Mouse (Mus musculus): ENCODE measurements around the gene Ptprd. TPM values are rescaled to one million over a fixed set of nuclear protein-coding genes. Genes with fewer than 3 reads are reported as not detected.
"Not testable (repeated sequence)": the region's sequence is repeated elsewhere in the genome, so short reads cannot be mapped to it uniquely, and the experiment has no call there.

Ptprd gene
- polyA plus RNA-seq, 2 experiments from 2014 or later = not detected

DNA sequence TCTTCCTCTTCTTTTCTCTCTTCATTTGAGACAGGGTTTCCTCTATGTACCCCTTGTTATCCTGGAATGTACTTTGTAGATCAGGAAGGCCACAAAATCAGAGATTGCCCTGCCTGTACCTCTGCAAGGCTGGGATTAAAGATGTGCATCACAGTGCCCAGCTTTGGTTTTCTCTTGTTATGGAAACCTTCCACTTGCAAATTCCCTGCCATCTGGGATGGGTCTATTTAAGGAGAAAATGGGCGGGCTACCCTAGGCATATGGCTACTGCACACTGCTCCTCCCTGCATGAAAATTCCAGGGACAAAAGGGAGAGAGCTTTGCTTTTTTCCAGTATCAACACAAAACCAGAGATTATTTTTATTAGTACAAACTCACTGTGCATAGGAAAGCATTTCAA is 2036.7 kb downstream of the Ptprd start:
- ATAC-seq = no peak

DNA sequence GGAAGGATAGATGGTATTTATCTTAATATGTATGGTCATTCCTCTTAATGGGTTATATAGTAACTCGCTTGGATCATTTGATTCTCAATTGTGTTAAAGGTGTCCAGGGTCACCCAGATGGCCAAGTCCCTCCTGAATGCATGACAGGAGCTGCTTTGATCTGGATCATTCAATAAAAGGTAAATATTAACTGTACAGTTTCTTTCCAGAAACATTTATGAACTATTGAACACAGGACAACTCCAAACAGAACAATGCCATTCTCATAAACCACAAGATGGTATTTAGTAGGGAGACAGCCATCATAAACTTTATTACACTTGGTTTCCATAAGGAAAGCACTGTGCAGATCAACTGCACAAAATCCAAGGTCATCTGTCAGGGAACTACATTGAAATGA is 2056.0 kb downstream of the Ptprd start:
- no peak for ATAC-seq

DNA sequence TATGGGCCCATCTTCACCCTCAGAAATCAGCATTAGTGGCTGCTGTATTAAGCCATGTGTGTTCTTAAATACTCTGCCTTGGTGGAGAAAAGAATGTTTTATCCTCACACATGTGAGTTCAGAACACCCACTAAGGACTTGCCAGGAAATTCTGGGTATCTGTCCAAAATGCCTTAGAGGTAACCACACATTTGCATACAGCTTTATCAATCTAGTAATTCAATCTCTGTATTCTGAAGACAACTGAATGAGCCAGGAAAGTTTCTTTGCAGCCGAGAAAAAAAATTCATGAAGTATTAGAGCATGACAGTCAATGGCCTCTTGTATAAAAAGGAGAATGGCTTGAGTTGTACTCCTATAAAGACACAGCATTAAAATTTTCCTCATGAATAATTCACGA is 2057.6 kb downstream of the Ptprd start:
- ATAC-seq = no peak

DNA sequence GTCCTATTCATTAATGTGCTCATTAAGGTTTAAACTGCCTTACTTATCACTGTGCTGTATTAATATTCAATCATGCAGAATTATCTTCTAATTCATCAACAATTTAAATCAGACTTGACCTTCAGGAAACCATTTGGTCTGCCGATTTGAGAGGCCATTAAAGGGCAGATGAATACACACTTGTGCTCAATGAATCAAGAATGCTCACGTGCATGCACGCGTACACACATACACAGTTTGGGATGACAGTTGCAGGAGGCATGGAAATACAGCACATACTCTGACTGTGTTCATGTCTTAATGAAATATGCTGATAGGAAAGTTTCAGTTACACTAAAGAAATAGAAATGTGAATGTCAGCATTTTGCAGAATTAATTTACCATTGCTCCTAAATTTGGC is 2066.8 kb downstream of the Ptprd start:
- ATAC-seq = no peak

DNA sequence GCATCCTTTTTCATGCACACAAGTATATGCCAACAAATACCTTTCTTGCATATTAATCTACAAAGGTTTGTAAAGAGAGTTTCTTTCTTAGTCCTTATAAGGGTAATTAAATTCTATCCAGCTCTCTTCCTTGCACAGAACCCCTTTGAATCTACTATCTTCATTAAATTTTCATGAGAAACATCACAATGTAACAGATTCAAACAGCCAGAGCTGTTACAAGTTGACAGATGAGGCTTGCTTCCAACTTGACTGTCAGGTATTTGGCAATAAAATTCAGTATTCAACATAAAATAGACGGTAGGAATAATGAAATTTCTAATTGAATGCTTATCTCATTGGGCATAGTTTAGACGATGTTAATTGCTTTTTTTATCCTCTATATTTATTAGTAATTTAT is 2067.4 kb downstream of the Ptprd start:
- no peak for ATAC-seq

DNA sequence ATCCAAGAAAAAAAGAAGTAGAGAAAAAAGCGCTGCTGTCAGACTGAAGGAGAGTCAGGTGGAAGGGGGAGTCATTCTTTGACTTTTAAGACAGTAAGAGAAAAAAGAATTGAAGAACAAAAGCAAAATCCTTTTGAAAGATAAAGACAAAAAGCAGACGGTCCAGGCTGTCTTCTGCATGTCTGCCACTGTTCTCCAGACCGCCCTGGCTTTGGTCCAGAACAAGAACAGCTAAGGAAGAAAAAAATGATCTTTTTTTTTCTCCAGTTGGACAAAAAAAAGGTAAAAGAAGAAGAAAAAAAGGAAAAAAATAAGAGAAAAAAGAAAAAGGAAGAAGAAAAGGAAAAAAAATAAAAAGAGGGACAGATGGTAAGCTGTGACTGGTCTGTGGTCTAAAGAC is 2073.9 kb downstream of the Ptprd start:
- ATAC-seq = no peak

DNA sequence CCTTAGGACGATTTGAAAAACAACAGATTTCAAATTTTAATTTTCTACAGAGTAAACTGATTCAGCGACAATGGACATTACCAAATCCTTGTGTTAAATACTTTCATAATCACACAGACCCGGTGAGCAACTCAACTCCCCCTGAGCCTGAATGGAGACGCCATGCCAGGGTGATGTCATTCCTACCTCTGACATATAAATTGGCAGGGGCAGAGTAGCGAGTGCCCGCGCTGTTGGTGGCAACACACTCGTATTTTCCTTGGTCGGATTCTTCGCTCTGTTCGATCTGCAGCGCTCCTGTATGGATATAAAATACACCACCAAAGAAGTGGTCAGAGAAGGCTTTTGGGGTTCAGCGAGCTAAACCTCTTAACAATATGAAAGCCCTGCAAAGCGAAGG is 2075.1 kb downstream of the Ptprd start:
- no peak for ATAC-seq

DNA sequence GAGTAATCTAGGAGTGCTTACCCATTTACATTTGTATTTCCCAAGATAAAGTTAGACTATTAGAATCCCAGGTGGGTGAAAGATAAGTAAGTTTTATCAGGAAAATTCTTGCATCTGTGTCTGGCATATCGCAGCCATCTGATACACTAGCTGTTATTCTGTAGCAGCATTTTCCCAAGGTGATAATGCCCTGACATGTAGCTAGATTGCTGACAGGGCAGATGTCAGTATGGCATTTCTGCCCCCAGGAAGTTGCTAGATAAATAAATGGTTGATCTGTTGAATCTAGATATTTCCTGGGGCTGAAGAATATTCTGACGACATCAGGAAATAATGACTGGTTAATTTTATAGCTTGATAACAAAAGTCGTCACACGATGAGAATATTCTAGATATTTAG is 2119.9 kb downstream of the Ptprd start:
- no peak for ATAC-seq

DNA sequence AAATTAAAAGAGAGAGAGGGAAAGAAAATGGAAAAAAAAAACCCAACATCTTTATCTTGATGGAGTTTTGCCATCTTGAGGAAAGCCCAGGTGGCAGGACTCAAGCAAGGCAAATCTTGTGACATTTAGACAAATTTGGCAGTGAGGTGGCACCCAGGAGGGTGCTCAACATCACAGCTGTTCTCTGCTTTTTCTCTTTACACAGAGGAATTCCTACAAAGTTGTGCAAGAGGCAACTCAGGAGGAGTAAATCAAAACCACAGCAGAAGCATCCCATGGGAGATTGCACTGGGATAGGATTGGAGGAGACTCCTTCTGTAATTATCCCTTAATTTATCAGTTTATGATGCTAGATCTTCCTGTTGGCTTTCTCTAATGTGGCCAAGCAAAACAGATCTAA is 2121.9 kb downstream of the Ptprd start:
- no peak for ATAC-seq

DNA sequence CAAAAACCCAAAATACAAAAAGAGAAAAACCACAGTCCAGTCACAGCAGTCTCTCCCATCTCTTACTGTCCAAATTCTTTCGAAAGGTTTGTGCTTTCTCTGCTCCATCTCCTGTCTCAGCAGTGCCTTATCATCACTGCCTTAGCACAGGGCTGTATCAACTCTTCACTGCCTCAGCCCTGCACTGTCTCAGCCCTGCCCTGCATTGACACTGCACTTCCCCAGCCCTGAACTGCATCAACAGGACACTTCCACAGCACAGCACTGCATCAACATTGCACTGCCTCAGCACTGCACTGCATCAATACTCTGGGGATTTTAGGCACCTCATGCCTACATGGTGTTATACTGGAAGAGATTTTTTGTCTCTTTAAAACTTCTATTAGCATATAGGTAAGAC is 2135.7 kb downstream of the Ptprd start:
- ATAC-seq = no peak

DNA sequence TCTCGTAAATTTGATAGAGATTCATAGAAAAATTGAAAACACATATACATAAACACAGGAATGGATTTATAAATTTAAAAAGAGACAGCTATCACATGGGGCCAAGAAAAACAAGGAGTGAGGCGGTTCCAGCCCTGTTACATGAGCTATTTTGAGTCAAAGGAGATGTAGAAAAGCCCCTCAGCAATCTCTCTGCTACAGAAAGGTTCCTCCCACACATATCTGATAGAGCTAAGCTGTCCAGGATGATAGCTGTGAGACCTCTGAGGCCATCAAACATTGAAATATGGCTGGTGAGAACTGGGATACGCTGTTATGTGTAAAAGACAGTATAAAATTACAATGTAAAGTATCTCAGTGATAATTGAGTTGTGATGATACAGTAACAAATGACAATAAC is 2138.5 kb downstream of the Ptprd start:
- no peak for ATAC-seq

DNA sequence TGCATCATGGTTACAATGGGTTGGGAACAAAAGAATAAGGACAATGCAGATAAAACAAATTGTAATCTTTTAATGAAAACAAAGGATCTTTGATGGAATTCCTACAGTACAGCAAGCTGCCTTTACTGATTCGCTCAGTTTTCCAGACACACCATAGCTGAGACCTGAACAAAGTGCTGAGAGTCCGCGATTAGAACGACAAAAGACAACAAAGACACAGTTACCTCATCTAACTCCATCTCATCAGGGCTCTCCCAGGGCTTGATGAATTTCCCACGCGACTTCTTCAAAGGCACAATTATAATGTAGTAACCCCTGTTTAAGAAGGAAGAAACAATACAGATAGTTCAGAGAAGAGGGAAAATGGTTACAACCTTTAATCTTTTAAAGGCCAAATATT is 2140.0 kb downstream of the Ptprd start:
- no peak for ATAC-seq

DNA sequence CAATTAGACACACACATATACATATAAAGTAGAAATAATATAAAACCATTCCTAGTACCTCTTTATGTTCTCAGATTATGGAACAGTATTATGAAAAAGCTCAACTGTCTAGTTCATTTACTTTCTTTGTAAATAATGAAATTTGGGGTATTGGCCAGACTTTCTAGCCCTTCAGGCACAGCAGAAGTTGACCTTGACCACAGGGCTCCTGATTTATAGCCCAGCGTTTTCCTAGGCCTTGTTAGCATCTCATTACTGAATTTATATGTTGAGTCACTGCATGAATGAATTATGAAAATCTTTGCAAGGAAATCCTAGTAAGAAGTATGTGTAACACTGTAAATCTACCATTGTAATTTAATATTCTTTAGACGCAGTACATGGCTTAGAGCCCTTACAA is 2154.9 kb downstream of the Ptprd start:
- no peak for ATAC-seq

DNA sequence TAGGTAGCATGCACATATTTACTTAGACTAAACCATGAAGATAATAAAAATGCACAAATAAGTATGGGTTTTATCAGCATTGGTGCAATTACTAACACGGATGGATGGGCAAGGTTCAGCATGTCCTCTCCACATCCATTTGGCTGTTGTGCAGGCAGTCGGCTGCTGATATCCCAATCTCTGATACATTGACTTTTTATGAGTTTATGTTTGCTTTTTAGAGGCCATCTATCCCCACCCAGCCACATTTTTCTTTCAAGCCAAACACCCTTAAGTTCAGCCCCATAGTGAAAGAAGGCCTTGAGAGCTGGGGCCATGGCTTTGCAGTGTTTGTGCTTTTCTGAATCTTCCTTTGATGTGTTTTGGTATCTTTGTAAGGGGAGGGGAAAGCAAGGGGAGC is 2166.1 kb downstream of the Ptprd start:
- ATAC-seq = no peak

DNA sequence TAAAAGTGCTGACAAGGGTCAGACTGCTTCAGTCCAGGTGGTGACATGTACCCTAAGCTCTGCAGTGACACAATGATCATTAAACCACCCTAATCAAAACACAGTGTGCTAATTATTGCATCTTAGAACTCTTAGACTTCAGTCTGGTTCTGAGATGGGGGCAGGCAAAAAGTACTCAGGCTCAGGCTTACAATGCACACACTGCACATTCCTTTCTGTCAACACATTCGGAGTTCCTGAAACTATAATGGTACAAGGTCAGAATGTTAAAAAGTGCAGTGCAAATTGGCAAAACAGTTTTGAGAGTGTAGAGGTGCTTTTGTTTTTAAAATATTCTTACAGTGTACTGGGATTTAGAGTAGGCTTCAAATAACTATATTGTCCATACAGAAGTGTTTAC is 2167.0 kb downstream of the Ptprd start:
- ATAC-seq = no peak

DNA sequence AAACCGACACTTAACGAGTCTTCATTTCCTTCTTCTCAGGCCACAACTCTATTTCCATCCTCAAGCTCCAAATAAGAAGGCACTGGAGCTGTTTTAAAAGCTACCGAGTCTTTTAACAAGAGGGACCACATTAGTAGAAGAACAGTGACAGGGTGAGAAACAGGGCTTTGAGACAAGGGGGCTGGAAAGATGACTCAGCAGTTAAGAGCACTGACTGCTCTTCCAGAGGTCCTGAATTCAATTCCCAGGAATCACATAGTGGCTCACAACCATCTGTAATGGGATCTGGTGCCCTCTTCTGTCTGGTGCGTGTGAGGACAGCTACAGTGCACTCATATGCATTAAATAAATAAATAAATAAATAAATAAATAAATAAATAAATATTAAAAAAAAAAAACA is 2174.6 kb downstream of the Ptprd start:
- not testable (repeated sequence) for ATAC-seq

DNA sequence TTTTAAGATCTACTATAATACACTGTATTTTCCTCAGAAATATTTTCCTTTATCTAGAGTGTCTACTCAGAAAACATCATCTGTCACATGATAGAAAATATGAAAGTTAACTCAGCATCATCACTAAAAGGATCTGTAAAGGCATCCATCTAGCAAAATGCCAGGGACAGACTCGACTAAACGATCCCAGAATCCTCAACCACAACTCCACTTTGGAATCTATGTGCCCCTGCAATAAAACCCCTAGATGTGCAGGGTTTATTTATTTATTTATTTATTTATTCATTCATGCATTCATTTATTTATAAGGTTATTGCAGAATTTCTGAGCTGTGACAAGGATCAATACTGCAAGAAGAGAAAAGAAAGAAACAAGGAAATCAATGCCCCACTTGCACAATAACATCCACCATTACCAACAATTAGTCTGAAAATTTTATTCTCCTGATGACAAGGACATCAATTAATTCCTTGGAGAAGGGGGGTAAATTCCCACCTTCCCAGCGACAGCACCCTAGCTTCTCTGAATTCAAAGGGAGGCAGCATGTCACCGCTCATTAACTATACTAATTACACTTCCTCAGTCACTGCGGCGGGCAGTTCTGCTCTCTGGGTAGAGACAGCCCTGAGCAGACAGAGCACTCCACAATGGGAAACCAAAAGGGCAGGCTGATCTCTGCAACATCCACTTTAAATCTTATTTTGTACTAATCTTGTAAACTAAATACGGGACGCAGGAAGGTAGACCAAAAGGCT is 2186.0 kb downstream of the Ptprd start:
- ATAC-seq = no peak

DNA sequence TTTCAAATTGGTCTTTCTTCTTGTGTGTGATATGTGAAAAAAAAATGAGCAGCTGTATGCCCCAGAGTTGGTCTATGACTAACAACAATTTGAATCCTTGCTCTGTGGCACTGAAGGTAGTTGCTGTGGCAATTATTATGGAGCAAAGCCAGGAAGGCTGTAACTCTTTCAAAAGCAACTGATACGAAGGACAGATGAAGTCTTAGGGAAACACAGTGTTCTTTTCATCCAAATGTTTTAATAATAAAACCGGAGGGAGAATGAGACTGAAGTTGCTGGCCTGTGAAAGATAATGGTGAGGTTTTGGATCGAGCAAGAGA is 2187.3 kb downstream of the Ptprd start:
- ATAC-seq = no peak

DNA sequence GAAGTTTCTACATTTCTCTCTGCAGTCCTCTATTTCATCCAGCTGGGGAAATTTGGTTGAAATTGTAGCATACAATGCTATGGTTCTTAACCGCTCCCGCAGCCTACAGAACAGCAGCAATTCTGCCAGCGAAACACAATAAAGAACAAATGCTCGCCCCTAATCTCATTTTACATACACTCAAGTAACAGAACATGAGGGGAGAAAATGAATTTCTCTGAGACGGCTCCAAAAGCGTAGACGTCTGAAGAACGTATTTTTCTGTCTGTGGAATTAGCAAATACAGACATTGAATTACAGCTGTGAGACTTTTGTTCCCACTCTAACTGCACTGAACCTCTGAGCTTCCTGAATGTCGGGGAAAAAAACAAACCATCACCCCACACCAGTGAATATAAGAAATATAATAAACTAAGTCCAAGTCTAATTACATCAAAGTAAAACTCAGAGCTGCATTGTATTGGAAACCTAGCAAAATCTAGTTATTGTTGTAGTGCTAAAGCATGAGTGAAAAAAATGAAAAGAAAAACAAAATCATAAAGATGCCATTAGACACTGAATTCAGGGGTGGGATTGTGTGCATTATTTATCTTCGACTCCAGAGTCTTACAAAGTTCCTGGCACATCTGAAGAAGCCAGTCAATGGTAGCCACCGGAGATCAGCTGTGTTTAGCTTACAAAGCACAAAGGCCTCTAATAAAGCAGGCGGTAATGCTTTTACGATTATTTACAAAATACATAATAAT is 2187.8 kb downstream of the Ptprd start:
- ATAC-seq = no peak

DNA sequence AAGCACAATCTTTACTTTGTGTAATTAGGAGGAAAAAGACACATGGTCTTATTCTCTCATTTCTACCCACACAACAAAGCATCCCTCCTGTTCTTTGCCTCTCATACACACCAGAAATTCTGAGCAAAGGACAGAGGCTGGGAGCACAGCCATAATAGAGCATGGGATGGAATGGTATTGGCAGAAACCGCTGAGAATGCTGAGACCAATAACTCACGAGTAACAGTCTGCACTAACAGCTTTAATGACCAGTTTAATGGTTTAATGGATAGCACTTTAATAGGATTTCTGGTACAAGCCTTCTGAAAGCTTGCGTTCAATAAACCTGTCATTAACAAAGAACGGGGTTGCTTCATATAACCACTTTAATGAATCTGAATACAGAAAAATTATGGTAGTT is 2190.1 kb downstream of the Ptprd start:
- no peak for ATAC-seq

DNA sequence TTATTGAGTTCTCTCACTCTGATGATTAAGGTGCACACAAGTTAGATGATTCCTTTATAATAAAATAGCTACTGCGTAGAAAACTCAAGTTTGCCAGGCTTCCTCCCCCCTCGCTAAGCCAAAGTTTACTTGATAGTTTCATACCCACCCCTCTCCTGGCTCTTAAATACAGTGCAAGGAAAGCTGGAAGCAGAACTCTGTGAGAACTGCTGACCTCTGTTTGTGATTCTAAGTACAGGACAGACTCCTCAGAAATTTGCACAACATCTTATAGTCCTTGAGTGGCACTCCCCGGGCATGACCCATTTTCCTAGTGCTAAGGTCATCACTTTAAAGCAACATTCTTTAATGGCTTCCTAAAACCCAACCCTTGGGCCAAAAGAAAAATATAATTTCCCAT is 2196.7 kb downstream of the Ptprd start:
- no peak for ATAC-seq

DNA sequence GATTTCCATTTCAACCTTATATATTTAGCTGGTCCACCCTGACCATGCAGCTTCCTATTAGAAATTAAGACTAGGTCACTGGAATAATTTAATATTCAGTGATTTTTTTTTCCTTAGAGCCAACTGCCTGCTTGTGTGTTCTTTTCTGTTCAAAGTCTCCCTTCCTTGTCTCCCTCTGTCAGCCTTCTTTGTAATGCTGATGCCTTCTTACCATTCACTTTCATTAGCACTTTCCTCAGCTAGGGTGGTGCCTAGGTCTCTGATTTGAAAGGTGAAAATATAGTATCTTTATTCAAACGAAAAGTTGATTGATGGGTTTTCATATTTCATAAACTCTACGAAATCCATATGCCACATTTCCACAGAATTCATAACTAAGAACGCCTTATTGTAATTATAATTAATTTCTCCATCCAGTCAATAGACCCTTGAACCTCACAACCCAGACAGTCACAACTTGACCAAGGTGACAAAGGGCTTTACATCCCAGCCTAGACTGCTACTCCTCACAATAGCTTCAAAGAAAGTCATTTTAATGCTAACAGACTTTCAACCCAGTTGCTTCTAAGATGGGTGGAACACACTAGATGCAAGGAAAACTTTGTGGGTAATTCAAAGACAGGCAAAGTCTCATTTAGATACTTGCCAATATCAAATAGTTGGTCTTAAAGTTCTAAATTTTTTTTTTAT is 2197.5 kb downstream of the Ptprd start:
- ATAC-seq = no peak

DNA sequence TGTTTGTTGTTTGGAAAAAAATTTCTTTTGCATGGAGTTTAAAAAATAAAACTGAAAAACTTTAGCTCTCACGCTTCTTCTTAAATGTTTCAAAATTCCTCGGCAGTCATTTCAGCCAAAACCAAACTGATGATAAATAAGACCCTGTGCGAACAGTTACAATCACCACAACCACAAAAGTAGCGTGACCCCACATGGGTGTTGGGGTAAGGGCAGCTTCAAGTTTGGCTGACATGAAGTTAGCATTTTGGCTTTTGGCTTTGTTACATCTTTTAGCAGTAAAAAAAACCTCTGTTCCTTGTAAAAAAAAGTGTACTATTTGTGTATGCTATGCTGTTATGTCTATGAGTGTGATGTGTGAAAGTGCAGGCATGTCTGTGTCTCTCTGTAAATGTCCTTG is 2203.2 kb downstream of the Ptprd start:
- ATAC-seq = no peak

DNA sequence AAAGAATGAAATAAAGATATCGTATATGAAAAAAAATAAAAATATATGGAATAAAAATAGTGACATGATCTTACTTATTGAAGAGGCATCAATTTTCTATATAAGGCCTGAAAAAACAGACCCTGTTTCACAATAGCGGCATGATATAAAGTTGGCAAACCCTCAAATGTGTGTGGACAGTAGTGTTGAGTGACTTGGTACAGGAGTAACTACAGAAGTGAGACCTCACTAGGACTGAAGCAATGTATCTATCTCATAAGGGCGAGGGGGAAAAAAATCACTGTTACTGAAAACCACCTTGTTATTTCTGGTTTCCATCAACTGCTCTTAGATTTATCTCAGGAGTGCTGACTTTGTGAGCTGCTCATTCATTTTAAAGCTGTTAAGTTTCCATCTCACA is 2204.5 kb downstream of the Ptprd start:
- ATAC-seq = no peak
